Mouse (Mus musculus): Measurements from ENCODE around the gene Tbx10. TPM values are rescaled to one million over a fixed set of nuclear protein-coding genes. Genes with fewer than 3 reads are reported as not detected.

Tbx10 gene
- polyA plus RNA-seq, 2 experiments: 0.28 to 0.37 TPM

- DNase-seq (ENCODE audit: low read depth in 3 of 3, low spot score in 3 of 3) (no peak), ATAC-seq (ENCODE audit: insufficient read depth) (no peak)
- TF ChIP-seq CTCF (IDR thresholded peaks at IDR 0.05; ENCODE audit: low read depth) (no peak), EP300 (IDR thresholded peaks at IDR 0.05; ENCODE audit: low read depth) (no peak)
- WGBS (ENCODE audit: insufficient replicate concordance): 77% methylated on average over 9 of the region's 9 CpGs
- H3K4me2 ChIP-seq (ENCODE audit: low read depth): no peak overlapping the region
- no peaks in the 10 kb centered on the region for H3K27me3 ChIP-seq (ENCODE audit: control insufficient read depth, insufficient read depth, low read length)
- H3K9ac ChIP-seq (replicated peaks): no peak overlapping the region
- no peak overlapping the region for H3K4me3 ChIP-seq (ENCODE audit: insufficient read depth in 1 of 2, low read depth in 2 of 2, low read length in 2 of 2)
- peaks cover 0 to 5% of the 10 kb centered on the region in 2 experiments; a peak in 2 of 4 replicates for H3K4me1 ChIP-seq (replicated peaks; ENCODE audit: control insufficient read depth in 2 of 2, insufficient read depth in 2 of 2, low read length in 1 of 2)
- no peak overlapping the region for H3K27ac ChIP-seq
- H3K9me3 ChIP-seq (ENCODE audit: control insufficient read depth, low read length): no peaks in the 10 kb centered on the region
- peaks cover 28% of the 10 kb centered on the region for H3K36me3 ChIP-seq (replicated peaks; ENCODE audit: control insufficient read depth, insufficient read depth, low read depth)
These were observed 12.5 kb downstream of the Tbx10 start for GRCm38 (mm10) chr19:4005091-4005490.

GRCm38 (mm10) chr19:4005971-4006370 lies 13.4 kb downstream of the Tbx10 start:
- Histone ChIP-seq H3K27ac (no peak overlapping the region), H3K9ac (replicated peaks) (no peak overlapping the region), H3K36me3 (replicated peaks; ENCODE audit: control insufficient read depth, insufficient read depth, low read depth) (peaks cover 28% of the 10 kb centered on the region), H3K27me3 (ENCODE audit: control insufficient read depth, insufficient read depth, low read length) (no peaks in the 10 kb centered on the region), H3K4me3 (ENCODE audit: insufficient read depth in 1 of 2, low read depth in 2 of 2, low read length in 2 of 2) (no peak overlapping the region), H3K4me2 (ENCODE audit: low read depth) (no peak overlapping the region), H3K9me3 (ENCODE audit: control insufficient read depth, low read length) (no peaks in the 10 kb centered on the region), H3K4me1 (replicated peaks; ENCODE audit: control insufficient read depth in 2 of 2, insufficient read depth in 2 of 2, low read length in 1 of 2) (peaks cover 0 to 4% of the 10 kb centered on the region in 2 experiments; a peak in 2 of 4 replicates)
- no peak for ATAC-seq (ENCODE audit: insufficient read depth)
- WGBS (ENCODE audit: insufficient replicate concordance): 83% methylated on average over 8 of the region's 8 CpGs
- DNase-seq (ENCODE audit: low read depth in 3 of 3, low spot score in 3 of 3): no peak
- TF ChIP-seq CTCF (IDR thresholded peaks at IDR 0.05; ENCODE audit: low read depth): no peak
- no peak for TF ChIP-seq EP300 (IDR thresholded peaks at IDR 0.05; ENCODE audit: low read depth)

- 81% methylated on average over 5 of the region's 5 CpGs for WGBS (ENCODE audit: insufficient replicate concordance)
- DNase-seq (ENCODE audit: low read depth in 3 of 3, low spot score in 3 of 3): no peak
- no peak overlapping the region for H3K4me3 ChIP-seq (ENCODE audit: insufficient read depth in 1 of 2, low read depth in 2 of 2, low read length in 2 of 2)
- peaks cover 26% of the 10 kb centered on the region for H3K36me3 ChIP-seq (replicated peaks; ENCODE audit: control insufficient read depth, insufficient read depth, low read depth)
- no peak overlapping the region for H3K9ac ChIP-seq (replicated peaks)
- H3K4me1 ChIP-seq (replicated peaks; ENCODE audit: control insufficient read depth in 2 of 2, insufficient read depth in 2 of 2, low read length in 1 of 2): peaks cover 23 to 26% of the 10 kb centered on the region in 2 experiments
- ATAC-seq (ENCODE audit: insufficient read depth): no peak
- no peaks in the 10 kb centered on the region for H3K27me3 ChIP-seq (ENCODE audit: control insufficient read depth, insufficient read depth, low read length)
- H3K4me2 ChIP-seq (ENCODE audit: low read depth): peak overlapping the region; percentile 85
- H3K27ac ChIP-seq: no peak overlapping the region
- no peaks in the 10 kb centered on the region for H3K9me3 ChIP-seq (ENCODE audit: control insufficient read depth, low read length)
- TF ChIP-seq EP300 (IDR thresholded peaks at IDR 0.05; ENCODE audit: low read depth): no peak
- TF ChIP-seq CTCF (IDR thresholded peaks at IDR 0.05; ENCODE audit: low read depth): no peak
These were observed 18.5 kb downstream of the Tbx10 start for GRCm38 (mm10) chr19:4011086-4011485.

- H3K4me1 ChIP-seq (replicated peaks; ENCODE audit: control insufficient read depth in 2 of 2, insufficient read depth in 2 of 2, low read length in 1 of 2): peaks cover 26 to 29% of the 10 kb centered on the region in 2 experiments
- WGBS (ENCODE audit: insufficient replicate concordance): under 1% methylated on average over 45 of the region's 45 CpGs
- H3K4me2 ChIP-seq (ENCODE audit: low read depth): peak within 1 kb of the TSS; percentile 85
- H3K36me3 ChIP-seq (replicated peaks; ENCODE audit: control insufficient read depth, insufficient read depth, low read depth): peaks cover 17% of the 10 kb centered on the region
- peak within 1 kb of the TSS; percentile 74 to 80 for H3K4me3 ChIP-seq (ENCODE audit: insufficient read depth in 1 of 2, low read depth in 2 of 2, low read length in 2 of 2)
- peak; percentile 53 for TF ChIP-seq EP300 (IDR thresholded peaks at IDR 0.05; ENCODE audit: low read depth)
- peak; percentile 92 for TF ChIP-seq CTCF (IDR thresholded peaks at IDR 0.05; ENCODE audit: low read depth)
- H3K9me3 ChIP-seq (ENCODE audit: control insufficient read depth, low read length): no peaks in the 10 kb centered on the region
- peak within 1 kb of the TSS; percentile 74 for H3K27ac ChIP-seq
- ATAC-seq (ENCODE audit: insufficient read depth): peak; percentile 98
- DNase-seq (ENCODE audit: low read depth in 3 of 3, low spot score in 3 of 3): peak; percentile 98 to 99 (median 98)
- peak within 1 kb of the TSS; percentile 82 for H3K9ac ChIP-seq (replicated peaks)
- no peaks in the 10 kb centered on the region for H3K27me3 ChIP-seq (ENCODE audit: control insufficient read depth, insufficient read depth, low read length)
These were observed 20.0 kb downstream of the Tbx10 start, which contains the start of gene Ndufv1 for GRCm38 (mm10) chr19:4012432-4013022. Gene Ndufv1, minus strand, starts transcription at chr19:4012806.

- Histone ChIP-seq H3K4me3 (ENCODE audit: insufficient read depth in 1 of 2, low read depth in 2 of 2, low read length in 2 of 2) (peak overlapping the region; percentile 73 to 80), H3K27ac (peak overlapping the region; percentile 74), H3K36me3 (replicated peaks; ENCODE audit: control insufficient read depth, insufficient read depth, low read depth) (peaks cover 12% of the 10 kb centered on the region), H3K9ac (replicated peaks) (peak overlapping the region; percentile 82), H3K27me3 (ENCODE audit: control insufficient read depth, insufficient read depth, low read length) (no peaks in the 10 kb centered on the region), H3K4me1 (replicated peaks; ENCODE audit: control insufficient read depth in 2 of 2, insufficient read depth in 2 of 2, low read length in 1 of 2) (peaks cover 26 to 29% of the 10 kb centered on the region in 2 experiments), H3K4me2 (ENCODE audit: low read depth) (peak overlapping the region; percentile 85), H3K9me3 (ENCODE audit: control insufficient read depth, low read length) (no peaks in the 10 kb centered on the region)
- TF ChIP-seq EP300 (IDR thresholded peaks at IDR 0.05; ENCODE audit: low read depth) (no peak), CTCF (IDR thresholded peaks at IDR 0.05; ENCODE audit: low read depth) (no peak)
- WGBS (ENCODE audit: insufficient replicate concordance): 10% methylated on average over 9 of the region's 9 CpGs
- DNase-seq (ENCODE audit: low read depth in 3 of 3, low spot score in 3 of 3): peak; percentile 19 to 31 (median 20)
- peak; percentile 49 for ATAC-seq (ENCODE audit: insufficient read depth)
These were observed 20.5 kb downstream of the Tbx10 start for GRCm38 (mm10) chr19:4013066-4013465.

Data from liver, embryonic 14.5 days (tissue).